Mouse (Mus musculus): Measurements from ENCODE around the gene Cyp19a1. TPM values are rescaled to one million over a fixed set of nuclear protein-coding genes. Genes with fewer than 3 reads are reported as not detected.

The Cyp19a1 gene
- polyA plus RNA-seq (2012; rRNA removed), result not detected in 2 replicates

DNA sequence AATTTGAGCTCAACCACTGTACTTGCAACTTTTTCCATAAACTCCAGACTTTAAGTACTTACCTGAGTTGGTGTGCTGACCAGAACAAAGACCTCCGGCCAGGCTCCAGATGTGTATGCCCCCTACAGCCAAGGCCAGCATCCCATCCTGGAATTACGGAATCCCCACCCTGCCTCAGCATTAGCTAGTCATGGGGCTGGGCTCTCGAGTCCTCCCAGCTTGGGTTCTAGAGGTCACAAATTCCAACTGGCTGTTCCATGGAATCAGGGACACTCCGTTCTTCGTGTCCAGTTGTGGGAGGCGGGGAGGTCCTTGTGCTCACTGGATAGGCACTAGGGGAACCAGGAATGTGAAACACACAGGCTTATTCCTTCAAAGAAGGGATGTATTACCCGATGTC is at the start of gene Cyp19a1:
Gene Cyp19a1 (minus strand): TSS at position 101 of the 400 bp plus-strand sequence.

DNA sequence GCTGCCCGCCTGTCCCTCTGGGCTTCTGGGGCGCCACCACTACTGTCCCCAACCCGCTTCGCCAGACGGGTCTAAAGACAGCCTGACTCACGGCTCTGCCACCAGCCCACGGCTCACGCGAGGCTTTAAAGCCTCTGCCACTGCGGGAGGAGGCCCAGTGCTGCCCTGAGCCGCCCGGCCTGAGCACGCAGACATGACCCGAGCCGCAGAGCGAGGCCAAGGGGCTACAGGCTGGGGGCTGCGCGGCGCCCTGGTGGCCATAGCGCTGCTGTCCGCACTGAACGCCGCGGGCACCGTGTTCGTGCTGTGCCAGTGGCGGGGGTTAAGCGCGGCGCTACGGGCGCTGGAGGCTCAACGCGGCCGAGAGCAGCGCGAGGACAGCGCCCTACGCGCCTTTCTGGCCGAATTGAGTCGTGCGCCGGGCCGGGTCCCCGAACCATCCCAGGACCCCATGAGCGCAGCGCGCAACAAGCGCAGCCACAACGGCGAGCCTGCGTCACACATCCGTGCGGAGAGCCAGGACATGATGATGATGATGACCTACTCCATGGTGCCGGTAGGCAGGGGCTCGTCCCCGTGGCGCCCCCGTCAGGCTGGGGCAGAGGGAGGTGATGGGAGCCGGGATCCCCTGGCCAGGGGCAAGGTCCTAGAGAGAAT is 18.5 kb upstream of the Cyp19a1 start, which contains the start of gene Gldn:
Gene Gldn (plus strand): TSS at position 156 of the 657 bp plus-strand sequence.

Other genes starting within 250 kb of the Cyp19a1 start
- gene Tnfaip8l3, start 199.7 kb downstream of the Cyp19a1 start, polyA plus RNA-seq (2012; rRNA removed), result 0.04 and 0.08 TPM in 2 replicates
- 0.03 TPM in 1 of 2 replicates, not detected in the other for gene Gldn, start 18.4 kb upstream of the Cyp19a1 start, polyA plus RNA-seq (2012; rRNA removed)
- gene Dmxl2, start 233.5 kb upstream of the Cyp19a1 start, polyA plus RNA-seq (2012; rRNA removed), result 0.23 and 0.45 TPM in 2 replicates

Measured in stomach, adult 2 months (tissue).